Mouse (Mus musculus) kidney, adult 18-20 months (tissue): ENCODE measurements at regions not wholly inside any gene's neighbourhood (a gene's known extent, or its start where the extent isn't known, plus 50 kb on each side); places are given as distances from the start of the nearest gene placed in this dataset.

Experiments
- DNase-seq: peaks from one replicate; pipeline ENCODE4 v3.0.0; 2021

- DNase-seq = no peak
These were observed 177.0 kb downstream of the Slc38a4 start for GRCm38 (mm10) chr15:96878796-96879195.

GRCm38 (mm10) chr15:96877931-96878330, 177.8 kb downstream of the Slc38a4 start:
- DNase-seq = no peak

GRCm38 (mm10) chr15:96877271-96877670, 177.7 kb upstream of the Slc38a2 start:
- no peak for DNase-seq

- no peak for DNase-seq
These were observed 174.6 kb upstream of the Slc38a2 start for GRCm38 (mm10) chr15:96874145-96874544.

- DNase-seq = no peak
These were observed 174.0 kb upstream of the Slc38a2 start for GRCm38 (mm10) chr15:96873562-96873961.

- DNase-seq = no peak
These were observed 173.6 kb upstream of the Slc38a2 start for GRCm38 (mm10) chr15:96873126-96873525.

GRCm38 (mm10) chr15:96867701-96868100, 168.2 kb upstream of the Slc38a2 start:
- DNase-seq = no peak

- no peak for DNase-seq
These were observed 166.4 kb upstream of the Slc38a2 start for GRCm38 (mm10) chr15:96865932-96866331.

- DNase-seq = no peak
These were observed 158.2 kb upstream of the Slc38a2 start for GRCm38 (mm10) chr15:96857709-96858108.

GRCm38 (mm10) chr15:96851970-96852768, 152.6 kb upstream of the Slc38a2 start:
- DNase-seq = no peak

- DNase-seq = peak; percentile 11
These were observed 148.6 kb upstream of the Slc38a2 start for GRCm38 (mm10) chr15:96848150-96848549.

GRCm38 (mm10) chr15:96845221-96845620, 145.7 kb upstream of the Slc38a2 start:
- DNase-seq = no peak

- DNase-seq = no peak
These were observed 144.8 kb upstream of the Slc38a2 start for GRCm38 (mm10) chr15:96844290-96844689.

GRCm38 (mm10) chr15:96843589-96843988, 144.1 kb upstream of the Slc38a2 start:
- no peak for DNase-seq

- DNase-seq = no peak
These were observed 143.4 kb upstream of the Slc38a2 start for GRCm38 (mm10) chr15:96842881-96843280.

GRCm38 (mm10) chr15:96836670-96837069, 137.1 kb upstream of the Slc38a2 start:
- DNase-seq = no peak

GRCm38 (mm10) chr15:96834862-96835261, 135.3 kb upstream of the Slc38a2 start:
- no peak for DNase-seq

GRCm38 (mm10) chr15:96834162-96834843, 134.8 kb upstream of the Slc38a2 start:
- no peak for DNase-seq

GRCm38 (mm10) chr15:96832389-96832788, 132.9 kb upstream of the Slc38a2 start:
- no peak for DNase-seq

GRCm38 (mm10) chr15:96831256-96831655, 131.7 kb upstream of the Slc38a2 start:
- DNase-seq = no peak

GRCm38 (mm10) chr15:96830578-96830977, 131.0 kb upstream of the Slc38a2 start:
- no peak for DNase-seq

GRCm38 (mm10) chr15:96829941-96830340, 130.4 kb upstream of the Slc38a2 start:
- DNase-seq = no peak

- no peak for DNase-seq
These were observed 129.2 kb upstream of the Slc38a2 start for GRCm38 (mm10) chr15:96828681-96829080.

GRCm38 (mm10) chr15:96827931-96828330, 128.4 kb upstream of the Slc38a2 start:
- DNase-seq = no peak
